Mouse (Mus musculus): ENCODE results near the gene Tgoln1. TPM values are rescaled to one million over a fixed set of nuclear protein-coding genes. Genes with fewer than 3 reads are reported as not detected.

Gene Tgoln1
- polyA plus RNA-seq, 1 experiment: 13.5 TPM

- TF ChIP-seq CTCF (IDR thresholded peaks at IDR 0.05; ENCODE audit: control insufficient read depth, insufficient read depth, low read length) (peak; percentile 84), POLR2A (IDR thresholded peaks at IDR 0.05; ENCODE audit: borderline replicate concordance, control insufficient read depth, low read depth, low read length) (no peak)
- 8% methylated on average over 4 of the region's 4 CpGs for WGBS
- no peak overlapping the region for H3K4me3 ChIP-seq (replicated peaks; ENCODE audit: control insufficient read depth, low read depth, low read length)
- H3K27ac ChIP-seq (ENCODE audit: control insufficient read depth, insufficient read depth, low read depth, low read length, poor library complexity): no peak overlapping the region
- H3K4me1 ChIP-seq (ENCODE audit: control insufficient read depth, insufficient read depth, low read length): no peaks in the 10 kb centered on the region
Measured at GRCm38 (mm10) chr6:72566044-72566443, 50.8 kb downstream of the Tgoln1 start.

- 80% methylated on average over 7 of the region's 7 CpGs for WGBS
- Histone ChIP-seq H3K27ac (ENCODE audit: control insufficient read depth, insufficient read depth, low read depth, low read length, poor library complexity) (no peak overlapping the region), H3K4me3 (replicated peaks; ENCODE audit: control insufficient read depth, low read depth, low read length) (no peak overlapping the region), H3K4me1 (ENCODE audit: control insufficient read depth, insufficient read depth, low read length) (no peaks in the 10 kb centered on the region)
- TF ChIP-seq CTCF (IDR thresholded peaks at IDR 0.05; ENCODE audit: control insufficient read depth, insufficient read depth, low read length) (no peak), POLR2A (IDR thresholded peaks at IDR 0.05; ENCODE audit: borderline replicate concordance, control insufficient read depth, low read depth, low read length) (no peak)
Measured at GRCm38 (mm10) chr6:72565506-72565905, 51.3 kb downstream of the Tgoln1 start.

GRCm38 (mm10) chr6:72562894-72563293 lies 53.9 kb downstream of the Tgoln1 start:
- no peak overlapping the region for H3K4me3 ChIP-seq (replicated peaks; ENCODE audit: control insufficient read depth, low read depth, low read length)
- no peak overlapping the region for H3K27ac ChIP-seq (ENCODE audit: control insufficient read depth, insufficient read depth, low read depth, low read length, poor library complexity)
- no peaks in the 10 kb centered on the region for H3K4me1 ChIP-seq (ENCODE audit: control insufficient read depth, insufficient read depth, low read length)
- 87% methylated on average over 5 of the region's 5 CpGs for WGBS
- TF ChIP-seq CTCF (IDR thresholded peaks at IDR 0.05; ENCODE audit: control insufficient read depth, insufficient read depth, low read length): no peak
- no peak for TF ChIP-seq POLR2A (IDR thresholded peaks at IDR 0.05; ENCODE audit: borderline replicate concordance, control insufficient read depth, low read depth, low read length)

- TF ChIP-seq CTCF (IDR thresholded peaks at IDR 0.05; ENCODE audit: control insufficient read depth, insufficient read depth, low read length) (no peak), POLR2A (IDR thresholded peaks at IDR 0.05; ENCODE audit: borderline replicate concordance, control insufficient read depth, low read depth, low read length) (no peak)
- 82% methylated on average over 6 of the region's 6 CpGs for whole genome bisulfite sequencing
- no peak overlapping the region for H3K27ac ChIP-seq (ENCODE audit: control insufficient read depth, insufficient read depth, low read depth, low read length, poor library complexity)
Measured at GRCm38 (mm10) chr6:72562486-72562885, 54.3 kb downstream of the Tgoln1 start.

GRCm38 (mm10) chr6:72560801-72561200 lies 56.0 kb downstream of the Tgoln1 start:
- 91% methylated on average over 8 of the region's 8 CpGs for WGBS
- H3K4me3 ChIP-seq (replicated peaks; ENCODE audit: control insufficient read depth, low read depth, low read length): no peak overlapping the region
- H3K4me1 ChIP-seq (ENCODE audit: control insufficient read depth, insufficient read depth, low read length): peaks cover 3% of the 10 kb centered on the region
- no peak overlapping the region for H3K27ac ChIP-seq (ENCODE audit: control insufficient read depth, insufficient read depth, low read depth, low read length, poor library complexity)
- TF ChIP-seq POLR2A (IDR thresholded peaks at IDR 0.05; ENCODE audit: borderline replicate concordance, control insufficient read depth, low read depth, low read length) (no peak), CTCF (IDR thresholded peaks at IDR 0.05; ENCODE audit: control insufficient read depth, insufficient read depth, low read length) (no peak)

More at GRCm38 (mm10) chr6:72562486-72562885, 54.3 kb downstream of the Tgoln1 start:
- no peak overlapping the region for H3K4me3 ChIP-seq (replicated peaks; ENCODE audit: control insufficient read depth, low read depth, low read length)
- H3K4me1 ChIP-seq (ENCODE audit: control insufficient read depth, insufficient read depth, low read length): no peaks in the 10 kb centered on the region

Other genes starting within 250 kb of the Tgoln1 start
- gene Vamp5, start 236.5 kb downstream of the Tgoln1 start, polyA plus RNA-seq (2011; ENCODE audit: insufficient read depth, insufficient read length, low replicate concordance, missing spikeins): 80.8 and 96.2 TPM in 2 replicates
- gene Vamp8, start 226.3 kb downstream of the Tgoln1 start, polyA plus RNA-seq (2011; ENCODE audit: insufficient read depth, insufficient read length, low replicate concordance, missing spikeins): 483 and 542 TPM in 2 replicates
- 2.6 and 8.1 TPM in 2 replicates for gene Ggcx, start 202.7 kb downstream of the Tgoln1 start, polyA plus RNA-seq (2011; ENCODE audit: insufficient read depth, insufficient read length, low replicate concordance, missing spikeins)
- 69.9 and 85.8 TPM in 2 replicates for gene Mat2a, start 177.4 kb downstream of the Tgoln1 start, polyA plus RNA-seq (2011; ENCODE audit: insufficient read depth, insufficient read length, low replicate concordance, missing spikeins)
- not detected in 2 replicates for gene Sh2d6, start 95.3 kb downstream of the Tgoln1 start, polyA plus RNA-seq (2011; ENCODE audit: insufficient read depth, insufficient read length, low replicate concordance, missing spikeins)
- 16.4 and 60.4 TPM in 2 replicates for gene Capg, start 72.6 kb downstream of the Tgoln1 start, polyA plus RNA-seq (2011; ENCODE audit: insufficient read depth, insufficient read length, low replicate concordance, missing spikeins)
- gene Elmod3, start 18.6 kb downstream of the Tgoln1 start, polyA plus RNA-seq (2011; ENCODE audit: insufficient read depth, insufficient read length, low replicate concordance, missing spikeins): 2.7 and 5.2 TPM in 2 replicates
- gene Retsat, start 18.5 kb downstream of the Tgoln1 start, polyA plus RNA-seq (2011; ENCODE audit: insufficient read depth, insufficient read length, low replicate concordance, missing spikeins): 1.3 and 4.0 TPM in 2 replicates
- gene Tcf7l1, start 172.3 kb upstream of the Tgoln1 start, polyA plus RNA-seq (2011; ENCODE audit: insufficient read depth, insufficient read length, low replicate concordance, missing spikeins): 19.3 and 29.1 TPM in 2 replicates

Measured in bone marrow, adult 2 months (tissue).